Mouse (Mus musculus) lung, adult 2 months (tissue): Measurements from ENCODE around the gene Wnt7b. TPM values are rescaled to one million over a fixed set of nuclear protein-coding genes. Genes with fewer than 3 reads are reported as not detected.

Experiments
- DNase-seq: peaks from one replicate; pipeline ENCODE4 v3.0.0; 2022
- H3K4me1 ChIP-seq: fragments of 200-500 bp; 2 replicates; pipeline ENCODE4 v1.6.1; 2011; ENCODE audit warnings: low read length; ENCODE audit not compliant: control insufficient read depth, insufficient read depth
- H3K4me3 ChIP-seq: fragments of 200-500 bp; replicated peaks from 2 replicates; pipeline ENCODE3; 2011; ENCODE audit warnings: low read depth, mild to moderate bottlenecking, control low read depth, low read length; ENCODE audit errors: extremely low read depth
- CTCF ChIP-seq: fragments of 200-500 bp; IDR thresholded peaks from 2 replicates; pipeline ENCODE4 v1.5.1; 2011; ENCODE audit warnings: mild to moderate bottlenecking, low read length, control low read depth; ENCODE audit not compliant: insufficient read depth
- POLR2A ChIP-seq: fragments of 200-500 bp; IDR thresholded peaks from 2 replicates; pipeline ENCODE4 v1.6.1; 2011; ENCODE audit warnings: low read depth, mild to moderate bottlenecking, control low read depth, low read length, borderline replicate concordance; ENCODE audit errors: extremely low read depth
- WGBS: fragments of 180-500 bp; shearing (Covaris S2); methylation state at CpG from one replicate; pipeline ENCODE4 v1.1.7; 2018; 5-methylcytosine and 5-hydroxymethylcytosine counted together
- polyA plus RNA-seq: library from polyadenylated mRNA; depleted of rRNA; stranded (reverse); fragments of >200 nt; gene quantifications from 2 replicates; pipeline ENCODE4 v1.2.3, GENCODE M21; 2012

The Wnt7b gene
- polyA plus RNA-seq, 1 experiment, result 13.2 TPM

- TF ChIP-seq POLR2A, result no peak
- peak; percentile 63 for TF ChIP-seq CTCF
- 74% methylated on average over 8 of the region's 8 CpGs for WGBS
Measured at GRCm38 (mm10) chr15:85612660-85613357, 30.5 kb upstream of the Wnt7b start.

GRCm38 (mm10) chr15:85611701-85612520 lies 29.6 kb upstream of the Wnt7b start:
- no peak for TF ChIP-seq CTCF
- peak; percentile 47; the same call in 1 of the 2 replicates for TF ChIP-seq POLR2A
- WGBS, result 37% methylated on average over 16 of the region's 16 CpGs
- H3K4me1 ChIP-seq, result peaks cover 32% of the 10 kb centered on the region
- H3K4me3 ChIP-seq, result no peak overlapping the region
- DNase-seq, result peak; percentile 75

More at GRCm38 (mm10) chr15:85612660-85613357, 30.5 kb upstream of the Wnt7b start:
- DNase-seq, result no peak
- H3K4me1 ChIP-seq, result peaks cover 32% of the 10 kb centered on the region
- H3K4me3 ChIP-seq, result no peak overlapping the region

- peaks cover 36% of the 10 kb centered on the region for H3K4me1 ChIP-seq
- TF ChIP-seq CTCF, result peak; percentile 97
- peak; percentile 71; the same call in 1 of the 2 replicates for TF ChIP-seq POLR2A
- no peak overlapping the region for H3K4me3 ChIP-seq
- WGBS, result 1% methylated on average over 8 of the region's 8 CpGs
- DNase-seq, result peak; percentile 87
Measured at GRCm38 (mm10) chr15:85610618-85611218, 28.4 kb upstream of the Wnt7b start.

- Histone ChIP-seq H3K4me1 (peaks cover 36% of the 10 kb centered on the region), H3K4me3 (no peak overlapping the region)
- no peak for TF ChIP-seq POLR2A
- no peak for TF ChIP-seq CTCF
- WGBS, result 43% methylated on average over 5 of the region's 5 CpGs
- DNase-seq, result peak; percentile 35
Measured at GRCm38 (mm10) chr15:85610120-85610519, 27.8 kb upstream of the Wnt7b start.

- peaks cover 36% of the 10 kb centered on the region for H3K4me1 ChIP-seq
- TF ChIP-seq POLR2A (no peak), CTCF (no peak)
- no peak for DNase-seq
- 89% methylated on average over 5 of the region's 5 CpGs for WGBS
- no peak overlapping the region for H3K4me3 ChIP-seq
Measured at GRCm38 (mm10) chr15:85609266-85610004, 27.2 kb upstream of the Wnt7b start.

- H3K4me1 ChIP-seq, result peaks cover 14% of the 10 kb centered on the region
- peak overlapping the region; percentile 41 for H3K4me3 ChIP-seq
- WGBS, result 50% methylated on average over 17 of the region's 17 CpGs
- TF ChIP-seq POLR2A (peak; percentile 46; the same call in 1 of the 2 replicates), CTCF (no peak)
- peak; percentile 37 for DNase-seq
Measured at GRCm38 (mm10) chr15:85605962-85606610, 23.8 kb upstream of the Wnt7b start.

GRCm38 (mm10) chr15:85604938-85605337 lies 22.7 kb upstream of the Wnt7b start:
- no peak for TF ChIP-seq CTCF
- no peak for TF ChIP-seq POLR2A
- no peak overlapping the region for H3K4me3 ChIP-seq
- WGBS, result 83% methylated on average over 8 of the region's 8 CpGs
- H3K4me1 ChIP-seq, result peaks cover 13% of the 10 kb centered on the region; the same call in 1 of the 2 replicates
- no peak for DNase-seq

GRCm38 (mm10) chr15:85604507-85604906 lies 22.2 kb upstream of the Wnt7b start:
- Histone ChIP-seq H3K4me3 (no peak overlapping the region), H3K4me1 (peaks cover 15% of the 10 kb centered on the region)
- no peak for DNase-seq
- TF ChIP-seq CTCF, result no peak
- TF ChIP-seq POLR2A, result no peak
- 82% methylated on average over 4 of the region's 4 CpGs for WGBS
